Mouse (Mus musculus): Measurements from ENCODE around the gene Zdhhc14. TPM values are rescaled to one million over a fixed set of nuclear protein-coding genes. Genes with fewer than 3 reads are reported as not detected.

Gene Zdhhc14
- polyA plus RNA-seq, 1 experiment from 2014 or later = 2.0 TPM

DNA sequence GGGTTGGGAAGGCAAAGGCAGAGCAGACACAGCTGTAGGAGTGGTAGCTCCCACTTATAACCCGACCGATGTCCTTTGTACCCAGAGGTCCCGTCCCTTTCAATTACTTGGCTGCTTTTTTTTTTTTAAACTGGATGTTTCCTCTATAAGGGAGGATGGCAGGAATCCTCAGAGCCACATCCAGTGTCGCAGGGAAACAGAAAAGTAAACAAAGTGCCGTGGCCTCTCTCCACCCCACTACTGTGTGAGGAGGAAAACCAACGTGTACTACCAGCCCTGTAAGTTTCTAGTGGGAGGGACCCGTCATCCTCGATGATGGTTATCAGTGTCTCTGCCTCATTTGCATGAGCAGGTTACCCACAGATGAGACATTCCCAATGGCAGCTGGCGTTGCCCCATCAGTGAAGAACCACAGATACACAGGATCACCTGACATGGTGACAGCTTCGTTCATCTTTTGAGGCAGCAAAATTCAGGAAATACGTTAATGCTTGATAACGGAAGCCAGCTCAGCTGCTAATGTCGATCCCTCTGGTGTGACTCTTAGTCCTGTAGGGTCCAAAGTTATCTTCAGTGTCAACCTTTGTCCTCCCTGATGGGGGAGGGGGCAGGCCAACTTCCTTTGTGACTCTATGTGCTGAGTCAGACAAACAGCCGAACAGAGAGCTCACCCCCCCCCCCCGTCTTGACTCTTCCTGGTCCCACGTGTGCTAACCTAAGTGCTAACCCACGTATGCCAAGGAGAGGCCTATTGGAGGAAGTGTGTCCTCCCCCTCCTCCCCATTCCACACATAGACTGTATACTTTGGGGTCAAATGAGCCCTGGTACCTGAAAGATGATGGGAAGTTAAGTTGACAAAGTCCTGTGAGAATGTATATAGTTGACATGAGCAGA lies 309.7 kb downstream of the Zdhhc14 start:
- Histone ChIP-seq H3K36me3 (ENCODE audit: control insufficient read depth, insufficient read depth, low read length) (no peaks in the 10 kb centered on the region), H3K27ac (ENCODE audit: low read depth, low read length) (no peak overlapping the region), H3K4me2 (no peak overlapping the region), H3K4me1 (ENCODE audit: control insufficient read depth, insufficient read depth, low read length) (no peaks in the 10 kb centered on the region), H3K9ac (ENCODE audit: low read length) (no peak overlapping the region), H3K4me3 (ENCODE audit: low read depth, low read length) (no peak overlapping the region), H3K27me3 (ENCODE audit: control insufficient read depth, insufficient read depth, low read length) (no peaks in the 10 kb centered on the region), H3K9me3 (ENCODE audit: control insufficient read depth, low read length) (no peaks in the 10 kb centered on the region)
- no peak for ATAC-seq (ENCODE audit: low FRiP score)
- peak; percentile 78 for DNase-seq (ENCODE audit: low spot score, missing footprints)
- WGBS = 78% methylated on average over 17 of the region's 17 CpGs

DNA sequence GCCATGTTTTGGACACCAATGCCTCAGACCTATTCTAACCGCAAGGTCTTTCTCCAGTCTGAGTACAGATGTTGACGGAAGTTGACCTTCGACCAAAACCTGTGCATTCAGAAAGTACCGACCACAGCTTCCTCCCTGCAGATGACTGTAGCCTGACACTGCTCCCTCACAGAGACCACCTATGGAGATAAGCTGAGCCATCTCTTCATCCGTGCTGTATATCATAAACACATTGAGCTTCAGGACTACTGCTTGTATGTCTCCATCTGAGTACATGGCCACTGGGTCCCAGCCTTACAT lies 310.2 kb downstream of the Zdhhc14 start:
- 85% methylated on average over 5 of the region's 5 CpGs for WGBS
- H3K4me2 ChIP-seq = no peak overlapping the region
- H3K36me3 ChIP-seq (ENCODE audit: control insufficient read depth, insufficient read depth, low read length) = no peaks in the 10 kb centered on the region
- no peak for ATAC-seq (ENCODE audit: low FRiP score)
- no peak overlapping the region for H3K27ac ChIP-seq (ENCODE audit: low read depth, low read length)
- H3K27me3 ChIP-seq (ENCODE audit: control insufficient read depth, insufficient read depth, low read length) = no peaks in the 10 kb centered on the region
- DNase-seq (ENCODE audit: low spot score, missing footprints) = peak; percentile 73
- H3K9ac ChIP-seq (ENCODE audit: low read length) = no peak overlapping the region
- H3K9me3 ChIP-seq (ENCODE audit: control insufficient read depth, low read length) = no peaks in the 10 kb centered on the region
- H3K4me3 ChIP-seq (ENCODE audit: low read depth, low read length) = no peak overlapping the region
- no peaks in the 10 kb centered on the region for H3K4me1 ChIP-seq (ENCODE audit: control insufficient read depth, insufficient read depth, low read length)

Other genes with a start within 250 kb of the Zdhhc14 start
- gene Ldhal6b, start 73.8 kb upstream of the Zdhhc14 start, polyA plus RNA-seq (2014; fragmentation: Nextera tagmentation; extraction: Ambion mirVana) = not detected in 2 replicates
- gene Tmem242, start 52.3 kb upstream of the Zdhhc14 start, polyA plus RNA-seq (2014; fragmentation: Nextera tagmentation; extraction: Ambion mirVana) = 129 and 144 TPM in 2 replicates